Mouse (Mus musculus): ENCODE measurements around the gene Lamtor2.

GRCm38 (mm10) chr3:88501366-88502030, 51.4 kb downstream of the Lamtor2 start:
- no peak for TF ChIP-seq POLR2A (IDR thresholded peaks at IDR 0.05; ENCODE audit: extremely low read depth, insufficient read depth, low read length)
- TF ChIP-seq CTCF (IDR thresholded peaks at IDR 0.05; ENCODE audit: extremely low read depth, insufficient read depth, low read length), result no peak

Data from cortical plate, adult 2 months (tissue).